Mouse (Mus musculus) lung, adult 2 months (tissue): ENCODE results near the gene Wasf2.

Experiments
- CTCF ChIP-seq: fragments of 200-500 bp; IDR thresholded peaks from 2 replicates; pipeline ENCODE4 v1.5.1; 2011; ENCODE audit warnings: mild to moderate bottlenecking, low read length, control low read depth; ENCODE audit not compliant: insufficient read depth
- POLR2A ChIP-seq: fragments of 200-500 bp; IDR thresholded peaks from 2 replicates; pipeline ENCODE4 v1.6.1; 2011; ENCODE audit warnings: low read depth, mild to moderate bottlenecking, control low read depth, low read length, borderline replicate concordance; ENCODE audit errors: extremely low read depth

DNA sequence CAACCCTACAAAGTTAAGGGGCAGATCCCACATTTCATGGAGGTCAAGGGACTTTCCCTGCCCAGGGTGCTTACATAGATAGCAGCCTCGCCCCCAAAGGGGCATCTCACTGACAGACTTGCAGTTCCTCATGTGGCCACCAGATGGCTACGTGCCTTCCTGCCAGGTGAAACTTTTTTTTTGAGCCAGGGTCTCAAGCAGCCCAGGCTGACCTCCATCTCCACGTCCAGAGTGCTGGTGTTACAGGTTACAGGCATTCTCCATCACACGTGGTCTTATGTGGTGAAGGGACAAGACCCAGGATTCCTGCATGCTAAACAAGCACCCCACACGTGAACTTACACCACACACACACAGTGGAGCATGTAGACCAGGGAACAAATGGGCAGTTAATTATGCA, 87.3 kb downstream of the Wasf2 start:
- TF ChIP-seq POLR2A (no peak), CTCF (peak; percentile 92)
